Comparison of ENCODE assay signal across 18 mouse cellular contexts in genomic region chr13:118420847-118421246, GRCm38 (mm10).
"Had no signal": no experiment of that assay in that cellular context is flagged by ENCODE, and none has a peak within 500 bp of the region (broad histone marks: within the 10 kb centered on the region; RNA-seq: fewer than 3 reads in every experiment).

No protein-coding gene starts in this region.

- H3K27me3 ChIP-seq: midbrain, embryonic 12.5 days; midbrain, embryonic 15.5 days; neural tube, embryonic 13.5 days; neural tube, embryonic 15.5 days; stomach, embryonic 15.5 days had no signal

- H3K4me2 ChIP-seq: lung, embryonic 14.5 days; midbrain, embryonic 12.5 days; midbrain, embryonic 15.5 days; neural tube, embryonic 13.5 days; neural tube, embryonic 15.5 days; stomach, embryonic 15.5 days had no signal

- DNase-seq: lung, adult 18-20 months; lung, embryonic 14.5 days; lung, postnatal 10 days; lung, postnatal 4 days; retina, postnatal 1 day; right cerebral cortex, postnatal 14 days; thymus, adult 2 months; thymus, postnatal 25 days; thymus, postnatal 4 days had no signal

- H3K9ac ChIP-seq: liver, embryonic 14.5 days; lung, embryonic 14.5 days; midbrain, embryonic 12.5 days; midbrain, embryonic 15.5 days; neural tube, embryonic 13.5 days; neural tube, embryonic 15.5 days; stomach, embryonic 15.5 days had no signal

- H3K9me3 ChIP-seq: midbrain, embryonic 10.5 days; midbrain, embryonic 12.5 days; midbrain, embryonic 15.5 days; neural tube, embryonic 13.5 days; neural tube, embryonic 15.5 days; stomach, embryonic 15.5 days had no signal

- H3K4me1 ChIP-seq: midbrain, embryonic 10.5 days; midbrain, embryonic 12.5 days; neural tube, embryonic 13.5 days; neural tube, embryonic 15.5 days; stomach, embryonic 15.5 days had no signal

- ATAC-seq: midbrain, embryonic 15.5 days had no signal

- H3K27ac ChIP-seq: liver, embryonic 14.5 days; midbrain, embryonic 10.5 days; midbrain, embryonic 12.5 days; midbrain, embryonic 15.5 days; neural tube, embryonic 13.5 days; neural tube, embryonic 15.5 days; stomach, embryonic 15.5 days; stomach, postnatal 0 days had no signal

- H3K4me3 ChIP-seq: midbrain, embryonic 10.5 days; midbrain, embryonic 12.5 days; midbrain, embryonic 15.5 days; myocyte; neural tube, embryonic 13.5 days; neural tube, embryonic 15.5 days; stomach, embryonic 15.5 days had no signal

- H3K36me3 ChIP-seq: midbrain, embryonic 10.5 days; midbrain, embryonic 12.5 days; midbrain, embryonic 15.5 days; neural tube, embryonic 13.5 days; neural tube, embryonic 15.5 days; stomach, embryonic 15.5 days had no signal
